Mouse (Mus musculus) ES-E14 (cell line): ENCODE measurements around the gene Fbxw5.

Experiments
- HCFC1 ChIP-seq: IDR thresholded peaks from 2 replicates; pipeline ENCODE4 v1.6.1; 2012; ENCODE audit warnings: low read length, inconsistent platforms, borderline replicate concordance; ENCODE audit not compliant: insufficient read depth
- ZNF384 ChIP-seq: IDR thresholded peaks from 2 replicates; pipeline ENCODE4 v1.6.1; 2012; ENCODE audit warnings: low read depth, low read length, inconsistent platforms

DNA sequence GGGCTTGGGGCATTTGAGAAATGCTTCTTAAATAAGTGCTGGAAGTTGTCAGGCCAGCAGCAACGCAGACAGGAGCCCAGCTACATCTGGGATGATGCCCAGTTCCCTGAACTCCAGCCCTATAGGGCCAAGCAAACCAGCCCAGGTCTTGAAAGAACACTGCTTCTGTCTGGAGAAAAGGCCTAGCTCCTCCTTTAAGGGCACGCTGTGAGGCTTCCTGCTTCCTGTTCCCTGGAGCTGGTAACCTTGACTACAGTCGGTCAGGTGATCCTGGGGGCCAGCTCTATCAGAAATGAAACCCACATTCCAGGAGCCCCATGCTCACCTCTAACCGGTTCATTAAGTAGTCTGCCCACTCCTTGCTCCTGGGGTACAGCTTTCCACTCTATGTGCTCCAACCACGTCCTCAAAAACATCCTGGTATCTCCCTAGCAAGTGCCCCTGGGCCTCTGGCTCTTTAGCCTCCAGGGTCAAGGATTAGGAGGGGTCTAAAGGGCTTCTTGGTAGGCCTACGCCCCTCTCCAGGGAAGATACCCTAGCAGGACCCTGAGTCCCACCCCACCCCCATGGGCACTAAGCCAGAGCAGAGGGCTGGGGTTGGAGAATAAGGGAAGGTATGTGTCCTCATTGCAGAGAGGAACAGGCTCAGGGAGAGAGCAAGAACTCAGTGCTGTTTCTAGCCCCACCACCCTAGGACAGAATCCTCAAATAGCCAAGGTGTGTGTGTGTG is 2.5 kb upstream of the Fbxw5 start:
- no peak for TF ChIP-seq HCFC1
- no peak for TF ChIP-seq ZNF384
